Mouse (Mus musculus) heart, embryonic 16.5 days (tissue): ENCODE results near the gene Zfp37. TPM values are rescaled to one million over a fixed set of nuclear protein-coding genes. Genes with fewer than 3 reads are reported as not detected.
"Not testable (repeated sequence)": the region's sequence is repeated elsewhere in the genome, so short reads cannot be mapped to it uniquely, and the experiment has no call there.

Experiments used
- ATAC-seq: fragments of 200-750 bp; cut with Nextera tagmentation; replicated peaks from 2 replicates; pipeline ENCODE4 v1.8.0; 2017; ENCODE audit warnings: moderate number of reproducible peaks; ENCODE audit not compliant: insufficient read depth, low FRiP score; ENCODE audit errors: extremely low read depth
- H3K27ac ChIP-seq: fragments of 300-500 bp; sonication (generic); 2 replicates; pipeline ENCODE4 v1.5.1; 2014; ENCODE audit warnings: mild to moderate bottlenecking, low read length, control low read depth, moderate library complexity
- H3K27me3 ChIP-seq: fragments of 300-500 bp; sonication (generic); 2 replicates; pipeline ENCODE4 v1.6.1; 2014; ENCODE audit warnings: low read length, mixed read lengths; ENCODE audit not compliant: control insufficient read depth, insufficient read depth
- H3K36me3 ChIP-seq: fragments of 300-500 bp; sonication (generic); 2 replicates; pipeline ENCODE4 v1.6.1; 2014; ENCODE audit not compliant: control insufficient read depth, insufficient read depth
- H3K4me1 ChIP-seq: fragments of 300-500 bp; sonication (generic); 2 replicates; pipeline ENCODE4 v1.6.1; 2014; ENCODE audit warnings: low read length, mixed read lengths; ENCODE audit not compliant: control insufficient read depth, insufficient read depth
- H3K4me2 ChIP-seq: fragments of 300-500 bp; sonication (generic); 2 replicates; pipeline ENCODE4 v1.6.1; 2014; ENCODE audit warnings: low read depth, mild to moderate bottlenecking, control low read depth, low read length
- H3K4me3 ChIP-seq: fragments of 300-500 bp; sonication (generic); 2 replicates; pipeline ENCODE4 v1.5.1; 2014; ENCODE audit warnings: mild to moderate bottlenecking, control low read depth, low read length
- H3K9ac ChIP-seq: fragments of 300-500 bp; sonication (generic); 2 replicates; pipeline ENCODE4 v1.6.1; 2014; ENCODE audit warnings: low read length, control low read depth
- H3K9me3 ChIP-seq: fragments of 300-500 bp; sonication (generic); replicated peaks from 2 replicates; pipeline ENCODE4 v1.6.1; 2016; ENCODE audit warnings: low read length; ENCODE audit not compliant: control insufficient read depth
- WGBS: fragments of 180-500 bp; shearing (Covaris S2); extraction: QIAGEN DNeasy Blood & Tissue Kit; methylation state at CpG from one replicate; pipeline ENCODE4 v1.1.7; 2014; 5-methylcytosine and 5-hydroxymethylcytosine counted together
- polyA plus RNA-seq: library from polyadenylated mRNA; unstranded; fragments of >200 nt; fragmentation: Nextera tagmentation; extraction: Ambion mirVana; gene quantifications from 2 replicates; pipeline ENCODE4 v1.2.1, GENCODE M21; 2015

Gene Zfp37
- polyA plus RNA-seq, 1 experiment from 2014 or later, result 5.7 TPM

DNA sequence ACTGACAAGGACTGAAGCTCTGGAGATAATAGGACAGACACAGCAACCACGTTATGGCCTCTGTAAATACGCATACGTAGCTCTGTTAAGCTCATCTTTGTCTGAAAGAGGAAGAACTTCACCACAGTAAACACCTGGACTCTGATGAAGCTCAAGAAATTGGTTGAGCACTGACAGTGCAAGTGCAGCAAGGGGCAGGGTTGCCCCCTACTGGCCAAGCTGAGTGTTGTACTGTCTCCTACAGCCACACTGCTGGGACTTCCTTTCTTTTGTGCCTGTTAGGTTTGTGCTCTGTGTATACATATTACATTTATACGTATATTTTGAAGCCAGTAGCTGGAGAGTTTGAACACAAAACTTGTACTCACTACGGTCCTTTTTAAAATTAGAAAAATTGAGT lies 53.6 kb downstream of the Zfp37 start:
- no peak overlapping the region for H3K4me2 ChIP-seq
- H3K9me3 ChIP-seq, result no peaks in the 10 kb centered on the region
- no peak for ATAC-seq
- H3K4me1 ChIP-seq, result no peaks in the 10 kb centered on the region
- no peak overlapping the region for H3K27ac ChIP-seq
- 38% methylated on average over 5 of the region's 5 CpGs for WGBS
- no peak overlapping the region for H3K4me3 ChIP-seq
- H3K9ac ChIP-seq, result no peak overlapping the region
- no peaks in the 10 kb centered on the region for H3K36me3 ChIP-seq
- no peaks in the 10 kb centered on the region for H3K27me3 ChIP-seq

DNA sequence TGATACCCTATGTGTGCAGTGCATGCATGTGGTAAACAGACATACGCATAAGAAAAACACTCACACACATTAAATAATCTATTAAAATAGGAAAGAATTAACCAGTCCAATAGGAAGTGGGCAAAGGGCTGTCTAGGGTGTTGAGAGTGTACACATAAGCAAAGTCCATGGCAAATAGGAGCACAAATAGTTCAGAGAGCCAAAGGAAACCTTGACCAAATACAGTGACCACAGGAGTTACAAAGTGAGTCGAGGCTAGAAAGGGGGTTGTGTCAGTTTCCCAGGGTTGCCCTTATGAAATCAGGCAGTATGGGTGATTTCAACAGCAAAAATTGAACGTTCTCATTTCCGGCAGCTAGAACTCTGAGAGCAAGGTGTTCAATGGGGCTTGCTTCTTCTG lies 56.4 kb downstream of the Zfp37 start:
- Histone ChIP-seq H3K36me3 (no peaks in the 10 kb centered on the region), H3K27ac (no peak overlapping the region), H3K4me2 (no peak overlapping the region), H3K4me1 (no peaks in the 10 kb centered on the region), H3K9me3 (no peaks in the 10 kb centered on the region), H3K27me3 (no peaks in the 10 kb centered on the region), H3K9ac (no peak overlapping the region), H3K4me3 (no peak overlapping the region)
- no peak for ATAC-seq
- WGBS, result 78% methylated on average over 4 of the region's 4 CpGs

DNA sequence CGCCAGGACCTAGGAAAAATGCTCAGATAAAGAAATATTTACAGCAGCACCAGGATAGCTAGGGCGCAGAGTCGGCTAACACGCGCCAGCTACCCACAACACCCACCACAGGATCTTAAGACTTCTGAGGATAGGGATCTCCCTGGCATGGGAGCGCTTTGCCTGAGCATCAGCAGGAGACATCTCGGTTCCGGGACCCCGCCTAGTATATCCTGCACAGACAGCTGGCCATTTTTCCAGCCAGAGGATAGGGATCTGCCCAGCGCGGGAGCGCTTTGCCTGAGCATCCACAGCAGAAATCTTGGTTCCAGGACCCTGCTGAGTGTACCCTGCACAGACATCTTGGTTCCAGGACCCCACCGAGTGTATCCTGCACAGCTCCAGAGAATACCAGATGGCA lies 63.2 kb downstream of the Zfp37 start:
- WGBS, result 84% methylated on average over 13 of the region's 13 CpGs
- H3K27me3 ChIP-seq, H3K36me3 ChIP-seq, ATAC-seq, H3K4me1 ChIP-seq, H3K4me2 ChIP-seq, H3K9me3 ChIP-seq, H3K27ac ChIP-seq, H3K4me3 ChIP-seq, H3K9ac ChIP-seq: not testable (repeated sequence)

DNA sequence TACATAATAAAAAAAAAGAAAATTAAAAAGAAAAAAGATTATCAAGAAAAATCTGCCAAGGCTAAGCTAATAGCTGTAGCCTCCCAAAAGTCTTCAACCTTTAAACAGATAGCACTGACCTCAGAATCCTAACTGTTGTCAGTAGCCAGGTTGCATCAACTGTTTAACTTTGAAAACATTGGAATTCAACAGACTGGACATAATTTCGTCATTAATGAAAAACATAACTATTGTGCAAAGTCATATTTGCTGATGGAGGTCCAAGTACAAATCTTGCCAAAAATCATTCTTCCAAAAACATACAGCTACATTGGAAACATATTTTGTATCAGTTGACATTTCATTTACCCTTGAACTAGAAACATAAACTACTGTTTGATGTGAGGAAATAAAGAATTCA lies 72.4 kb downstream of the Zfp37 start:
- Histone ChIP-seq H3K4me1 (no peaks in the 10 kb centered on the region), H3K9me3 (no peaks in the 10 kb centered on the region), H3K27me3 (no peaks in the 10 kb centered on the region), H3K4me2 (no peak overlapping the region), H3K27ac (no peak overlapping the region), H3K4me3 (no peak overlapping the region), H3K36me3 (no peaks in the 10 kb centered on the region), H3K9ac (no peak overlapping the region)
- 54% methylated on average over 1 of the region's 1 CpGs for WGBS
- no peak for ATAC-seq

DNA sequence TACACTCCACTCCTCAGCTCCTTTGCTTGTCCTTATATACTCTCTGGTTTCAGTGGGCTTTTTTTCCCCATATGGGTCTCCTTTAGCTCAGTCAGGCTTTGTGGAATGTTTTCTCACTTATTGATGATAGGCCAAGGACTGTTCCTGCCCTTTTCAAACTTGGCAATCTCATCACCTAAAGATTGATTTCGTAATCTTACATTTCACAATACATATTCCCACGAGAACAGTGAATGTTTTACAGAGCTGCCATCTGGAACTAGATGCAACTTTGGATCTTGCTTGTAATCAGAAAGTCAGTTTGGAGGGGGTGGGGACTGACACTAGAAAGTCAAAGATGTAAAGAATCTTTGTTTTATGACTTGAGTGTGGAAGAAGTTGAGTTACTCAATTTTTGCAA lies 80.0 kb downstream of the Zfp37 start, which contains the start of gene Mup21:
TSS of gene Mup21 (minus strand) at position 53 of the 400 bp plus-strand sequence.
- Histone ChIP-seq H3K27me3 (no peaks in the 10 kb centered on the region), H3K4me2 (no peak within 1 kb of the TSS), H3K4me1 (no peaks in the 10 kb centered on the region), H3K27ac (no peak within 1 kb of the TSS), H3K9ac (no peak within 1 kb of the TSS), H3K9me3 (no peaks in the 10 kb centered on the region), H3K4me3 (no peak within 1 kb of the TSS), H3K36me3 (no peaks in the 10 kb centered on the region)
- no peak for ATAC-seq
- WGBS, result 63% methylated on average over 2 of the region's 2 CpGs

Other genes starting within 250 kb of the Zfp37 start
- not detected in 2 replicates for gene Mup20, start 176.9 kb downstream of the Zfp37 start, polyA plus RNA-seq
- gene Mup3, start 143.7 kb downstream of the Zfp37 start, polyA plus RNA-seq, result not detected in 2 replicates
- gene Mup21, start 80.2 kb downstream of the Zfp37 start, polyA plus RNA-seq, result not detected in 2 replicates
- 23.8 and 24.8 TPM in 2 replicates for gene Slc31a2, start 31.5 kb upstream of the Zfp37 start, polyA plus RNA-seq
- gene Fkbp15, start 129.5 kb upstream of the Zfp37 start, polyA plus RNA-seq, result 18.0 and 18.9 TPM in 2 replicates
- 42.3 and 43.0 TPM in 2 replicates for gene Slc31a1, start 129.7 kb upstream of the Zfp37 start, polyA plus RNA-seq
- gene Cdc26, start 177.6 kb upstream of the Zfp37 start, polyA plus RNA-seq, result 83.0 and 85.5 TPM in 2 replicates
- gene Prpf4, start 177.8 kb upstream of the Zfp37 start, polyA plus RNA-seq, result 12.8 and 15.0 TPM in 2 replicates
- 0.17 and 0.26 TPM in 2 replicates for gene Rnf183, start 204.2 kb upstream of the Zfp37 start, polyA plus RNA-seq
- gene Wdr31, start 239.8 kb upstream of the Zfp37 start, polyA plus RNA-seq, result 3.1 and 4.8 TPM in 2 replicates
- gene Bspry, start 249.0 kb upstream of the Zfp37 start, polyA plus RNA-seq, result 3.4 and 6.3 TPM in 2 replicates